Mouse (Mus musculus) lung, adult 2 months (tissue): Measurements from ENCODE around the gene Pin4.

Source experiments
- CTCF ChIP-seq: fragments of 200-500 bp; IDR thresholded peaks from 2 replicates; pipeline ENCODE4 v1.5.1; 2011; ENCODE audit warnings: mild to moderate bottlenecking, low read length, control low read depth; ENCODE audit not compliant: insufficient read depth
- POLR2A ChIP-seq: fragments of 200-500 bp; IDR thresholded peaks from 2 replicates; pipeline ENCODE4 v1.6.1; 2011; ENCODE audit warnings: low read depth, mild to moderate bottlenecking, control low read depth, low read length, borderline replicate concordance; ENCODE audit errors: extremely low read depth

DNA sequence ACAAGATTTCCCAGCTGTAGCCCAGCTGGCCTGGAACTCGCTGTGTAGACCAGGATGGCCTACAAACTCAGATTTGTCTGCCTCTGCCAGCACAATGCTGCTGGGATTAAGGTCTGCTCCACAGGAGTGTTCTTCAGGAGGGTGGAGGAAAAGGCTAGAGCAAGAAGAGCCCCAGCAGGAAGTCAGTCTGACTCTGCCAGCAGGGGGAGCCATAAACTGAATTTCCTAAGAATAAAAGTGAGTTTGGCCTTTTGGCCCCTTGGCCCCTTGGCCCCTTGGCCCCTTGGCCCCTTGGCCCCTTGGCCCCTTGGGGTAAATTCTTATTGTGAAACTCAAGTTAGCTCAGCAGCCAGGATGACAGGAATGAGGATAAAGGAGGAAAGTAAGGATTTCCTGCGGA lies 40.5 kb downstream of the Pin4 start:
- peak; percentile 22; the same call in 1 of the 2 replicates for TF ChIP-seq CTCF
- TF ChIP-seq POLR2A = no peak
